Mouse (Mus musculus): ENCODE results near the gene Arhgap30. TPM values are rescaled to one million over a fixed set of nuclear protein-coding genes. Genes with fewer than 3 reads are reported as not detected.

Gene Arhgap30
- polyA plus RNA-seq, 1 experiment from 2014 or later = 5.3 TPM

DNA sequence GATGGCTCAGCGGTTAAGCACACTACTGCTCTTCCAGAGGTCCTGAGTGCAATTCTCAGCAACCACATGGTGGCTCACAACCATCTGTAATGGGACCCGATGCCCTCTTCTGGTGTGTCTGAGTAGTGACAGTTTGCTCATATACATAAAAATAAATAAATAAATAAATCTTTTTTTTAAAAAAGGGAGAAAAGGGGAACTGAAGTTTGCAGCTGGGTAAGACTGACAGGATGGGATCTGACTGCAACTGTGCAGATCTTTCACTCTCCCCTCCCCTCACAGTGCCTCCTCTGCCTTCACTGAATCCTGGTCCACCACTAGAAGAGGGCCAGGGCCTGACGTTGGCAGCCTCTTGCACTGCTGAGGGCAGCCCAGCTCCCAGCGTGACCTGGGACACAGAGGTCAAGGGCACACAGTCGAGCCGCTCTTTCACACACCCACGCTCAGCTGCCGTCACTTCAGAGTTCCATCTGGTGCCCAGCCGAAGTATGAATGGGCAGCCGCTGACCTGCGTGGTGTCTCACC lies 6.6 kb upstream of the Arhgap30 start:
- Histone ChIP-seq H3K36me3 (no peaks in the 10 kb centered on the region), H3K9me3 (replicated peaks) (no peaks in the 10 kb centered on the region), H3K4me3 (no peak overlapping the region), H3K9ac (no peak overlapping the region), H3K27me3 (replicated peaks) (peaks cover 54% of the 10 kb centered on the region), H3K4me1 (peaks cover 9% of the 10 kb centered on the region; the same call in 1 of the 2 replicates), H3K4me2 (no peak overlapping the region), H3K27ac (no peak overlapping the region)
- no peak for ATAC-seq
- 65% methylated on average over 11 of the region's 11 CpGs for WGBS (ENCODE audit: insufficient replicate concordance)

DNA sequence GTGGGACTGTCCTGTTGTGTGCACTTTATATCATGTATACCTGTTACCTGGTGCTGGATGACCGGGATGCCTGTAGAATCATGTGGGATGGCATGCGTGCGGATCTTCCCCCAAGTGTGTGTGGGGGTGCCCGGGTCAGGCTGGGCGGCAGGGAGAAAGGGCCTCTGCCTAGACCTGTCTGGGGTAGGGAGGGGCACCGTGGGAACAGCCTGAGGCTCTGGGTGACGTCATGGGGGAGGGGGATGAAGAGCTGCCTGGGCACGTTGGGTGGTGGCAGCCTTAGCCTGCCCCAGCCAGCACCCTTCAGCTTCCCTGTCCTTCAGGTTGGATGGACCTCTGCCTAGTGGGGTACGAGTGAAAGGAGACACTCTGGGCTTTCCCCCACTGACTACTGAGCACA lies 4.4 kb upstream of the Arhgap30 start:
- 55% methylated on average over 9 of the region's 9 CpGs for WGBS (ENCODE audit: insufficient replicate concordance)
- Histone ChIP-seq H3K4me3 (no peak overlapping the region), H3K4me1 (peaks cover 21% of the 10 kb centered on the region), H3K4me2 (no peak overlapping the region), H3K27ac (no peak overlapping the region), H3K27me3 (replicated peaks) (peaks cover 52% of the 10 kb centered on the region), H3K9ac (no peak overlapping the region), H3K36me3 (no peaks in the 10 kb centered on the region), H3K9me3 (replicated peaks) (no peaks in the 10 kb centered on the region)
- ATAC-seq = no peak

DNA sequence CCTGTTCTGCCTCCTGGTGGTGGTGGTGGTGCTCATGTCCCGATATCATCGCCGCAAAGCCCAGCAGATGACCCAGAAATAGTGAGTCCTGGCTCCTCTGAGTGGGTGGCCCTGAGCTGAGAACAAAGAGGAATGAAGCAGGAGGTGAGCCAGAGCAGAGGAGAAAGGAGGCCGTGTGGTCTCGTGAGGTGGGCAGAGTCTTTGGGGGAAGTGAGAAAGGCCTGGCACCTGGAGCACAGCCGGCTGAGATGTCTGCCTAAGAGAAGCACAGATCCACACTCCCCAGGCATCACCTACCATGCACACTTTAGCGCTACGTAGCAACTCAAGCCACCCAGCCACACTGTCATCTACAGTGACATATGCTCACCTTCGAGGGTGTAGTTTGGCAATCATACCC lies 3.6 kb upstream of the Arhgap30 start:
- 63% methylated on average over 9 of the region's 9 CpGs for WGBS (ENCODE audit: insufficient replicate concordance)
- H3K9me3 ChIP-seq (replicated peaks) = no peaks in the 10 kb centered on the region
- no peak for ATAC-seq
- H3K4me3 ChIP-seq = no peak overlapping the region
- H3K27me3 ChIP-seq (replicated peaks) = peaks cover 44% of the 10 kb centered on the region
- H3K4me1 ChIP-seq = peaks cover 22% of the 10 kb centered on the region
- H3K9ac ChIP-seq = no peak overlapping the region
- no peaks in the 10 kb centered on the region for H3K36me3 ChIP-seq
- H3K27ac ChIP-seq = no peak overlapping the region
- no peak overlapping the region for H3K4me2 ChIP-seq

DNA sequence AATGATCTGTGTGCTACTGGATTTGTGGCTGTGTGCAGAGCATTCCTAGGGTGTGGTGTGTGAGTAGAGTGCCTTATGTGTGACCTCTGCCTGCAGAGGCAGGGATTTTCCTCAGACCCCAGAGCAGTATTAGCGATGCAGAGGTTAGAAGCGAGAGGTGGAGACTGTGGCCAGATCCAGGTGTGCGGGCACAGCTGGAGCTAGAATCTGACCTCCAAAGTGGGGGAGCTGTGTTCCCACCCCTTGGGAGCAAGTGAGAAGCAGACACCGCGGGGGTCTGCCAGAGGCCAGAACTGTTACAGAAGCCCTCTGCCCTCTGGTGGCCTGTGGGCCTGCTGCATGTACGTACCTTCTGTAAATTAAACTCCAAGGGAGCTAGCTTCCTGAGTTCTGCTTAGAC lies 1.7 kb upstream of the Arhgap30 start:
- no peak for ATAC-seq
- no peak overlapping the region for H3K4me2 ChIP-seq
- peaks cover 28% of the 10 kb centered on the region for H3K27me3 ChIP-seq (replicated peaks)
- H3K36me3 ChIP-seq = no peaks in the 10 kb centered on the region
- H3K9me3 ChIP-seq (replicated peaks) = no peaks in the 10 kb centered on the region
- 42% methylated on average over 6 of the region's 6 CpGs for WGBS (ENCODE audit: insufficient replicate concordance)
- H3K4me3 ChIP-seq = no peak overlapping the region
- H3K4me1 ChIP-seq = peaks cover 24% of the 10 kb centered on the region
- H3K9ac ChIP-seq = no peak overlapping the region
- no peak overlapping the region for H3K27ac ChIP-seq

DNA sequence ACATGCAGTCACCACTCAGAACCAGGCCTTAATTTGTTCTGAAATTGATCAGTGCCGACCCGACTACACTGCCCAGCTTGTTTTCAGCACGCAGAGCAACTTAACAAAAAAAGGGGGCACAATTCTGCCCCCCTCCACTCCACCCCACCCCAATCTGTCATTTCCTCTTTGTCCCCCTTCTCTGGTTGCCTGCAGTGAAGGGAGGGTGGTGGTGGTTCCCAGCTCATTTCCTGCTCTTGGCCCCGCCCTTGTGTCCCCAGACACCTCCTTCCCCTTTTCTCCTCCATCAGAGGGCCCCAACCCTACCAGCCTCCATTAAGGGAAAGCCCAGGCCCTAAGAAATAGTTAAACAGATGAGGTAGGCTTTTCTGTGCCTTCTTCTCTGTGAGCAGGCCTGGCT lies 1.3 kb downstream of the Arhgap30 start:
- H3K9ac ChIP-seq = no peak overlapping the region
- H3K4me3 ChIP-seq = no peak overlapping the region
- ATAC-seq = no peak
- H3K4me1 ChIP-seq = peaks cover 24% of the 10 kb centered on the region
- H3K36me3 ChIP-seq = no peaks in the 10 kb centered on the region
- peak overlapping the region; percentile 62; the same call in 1 of the 2 replicates for H3K4me2 ChIP-seq
- 0 out of 2 replicates have a peak overlapping the region, but pooled peaks have one; percentile 52 for H3K27ac ChIP-seq
- H3K27me3 ChIP-seq (replicated peaks) = peaks cover 10% of the 10 kb centered on the region
- WGBS (ENCODE audit: insufficient replicate concordance) = 44% methylated on average over 3 of the region's 4 CpGs
- H3K9me3 ChIP-seq (replicated peaks) = no peaks in the 10 kb centered on the region

DNA sequence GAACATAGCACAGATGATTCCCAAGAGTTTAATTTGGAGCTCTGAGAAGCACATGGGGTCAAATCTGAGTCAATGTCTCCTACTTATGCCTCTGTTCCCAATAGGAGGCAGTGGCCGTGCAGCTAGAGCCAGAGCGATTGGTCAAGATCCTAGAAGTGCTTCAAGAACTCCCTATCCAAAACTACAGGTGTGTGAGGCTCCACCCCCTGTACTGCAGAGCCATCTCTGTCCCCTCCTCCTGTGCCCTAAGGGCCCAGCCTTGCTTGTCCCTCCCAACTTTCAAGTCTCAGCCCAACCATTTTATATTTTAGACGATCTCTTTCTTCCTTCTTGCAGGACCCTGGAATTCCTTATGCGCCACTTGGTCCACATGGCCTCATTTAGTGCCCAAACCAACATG lies 13.1 kb downstream of the Arhgap30 start:
- no peak for ATAC-seq
- Histone ChIP-seq H3K27me3 (replicated peaks) (0 out of 2 replicates have a peak, but pooled peaks cover 3% of the 10 kb centered on the region), H3K9ac (no peak overlapping the region), H3K27ac (no peak overlapping the region), H3K4me2 (no peak overlapping the region), H3K36me3 (no peaks in the 10 kb centered on the region), H3K4me1 (no peaks in the 10 kb centered on the region), H3K9me3 (replicated peaks) (no peaks in the 10 kb centered on the region), H3K4me3 (no peak overlapping the region)
- WGBS (ENCODE audit: insufficient replicate concordance) = 77% methylated on average over 4 of the region's 4 CpGs

DNA sequence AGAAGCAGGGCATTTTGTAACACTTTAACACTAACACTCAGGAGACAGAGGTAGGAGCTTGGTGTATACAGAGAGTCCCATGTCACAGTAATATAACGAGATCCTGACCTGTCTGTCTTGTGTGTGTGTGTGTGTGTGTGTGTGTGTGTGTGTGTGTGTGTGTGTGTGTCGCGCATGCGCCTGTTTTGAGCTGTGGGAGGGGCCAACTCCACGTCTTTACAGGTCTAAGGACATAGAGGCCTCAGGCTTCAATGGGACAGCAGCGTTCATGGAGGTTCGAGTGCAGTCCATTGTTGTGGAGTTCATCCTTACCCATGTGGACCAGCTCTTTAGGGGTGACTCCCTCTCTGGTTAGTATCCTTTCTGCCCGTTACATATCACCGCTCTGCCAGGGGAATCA lies 14.2 kb downstream of the Arhgap30 start:
- H3K9ac ChIP-seq = no peak overlapping the region
- H3K27me3 ChIP-seq (replicated peaks) = peaks cover 14% of the 10 kb centered on the region; the same call in 1 of the 2 replicates
- no peak overlapping the region for H3K27ac ChIP-seq

DNA sequence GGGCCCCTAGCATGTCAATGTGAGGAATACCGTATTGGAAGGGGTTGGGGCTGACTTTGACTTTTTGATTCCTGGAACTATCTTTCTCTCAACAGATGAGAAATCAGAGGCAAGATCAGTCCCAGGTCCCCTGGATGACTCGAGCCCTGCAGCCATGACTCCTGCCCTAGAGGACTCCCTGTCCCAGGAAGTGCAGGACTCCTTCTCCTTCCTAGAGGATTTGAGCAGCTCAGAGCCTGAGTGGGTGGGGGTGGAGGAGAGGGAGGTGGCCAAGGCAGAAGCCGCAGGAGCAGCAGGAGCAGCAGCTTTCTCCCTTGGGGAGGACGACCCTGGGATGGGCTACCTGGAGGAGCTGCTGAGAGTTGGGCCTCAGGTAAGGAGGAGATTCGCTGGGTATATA lies 18.5 kb downstream of the Arhgap30 start:
- Histone ChIP-seq H3K36me3 (no peaks in the 10 kb centered on the region), H3K27ac (no peak overlapping the region), H3K9ac (no peak overlapping the region), H3K4me1 (peaks cover 1% of the 10 kb centered on the region), H3K4me2 (no peak overlapping the region), H3K9me3 (replicated peaks) (no peaks in the 10 kb centered on the region), H3K27me3 (replicated peaks) (peaks cover 26% of the 10 kb centered on the region; the same call in 1 of the 2 replicates), H3K4me3 (no peak overlapping the region)
- WGBS (ENCODE audit: insufficient replicate concordance) = 64% methylated on average over 5 of the region's 5 CpGs
- no peak for ATAC-seq

More for the DNA sequence above, 14.2 kb downstream of the Arhgap30 start:
- no peak overlapping the region for H3K4me2 ChIP-seq
- 71% methylated on average over 9 of the region's 9 CpGs for WGBS (ENCODE audit: insufficient replicate concordance)
- no peaks in the 10 kb centered on the region for H3K4me1 ChIP-seq
- H3K4me3 ChIP-seq = no peak overlapping the region
- H3K36me3 ChIP-seq = no peaks in the 10 kb centered on the region
- H3K9me3 ChIP-seq (replicated peaks) = no peaks in the 10 kb centered on the region
- no peak for ATAC-seq

DNA sequence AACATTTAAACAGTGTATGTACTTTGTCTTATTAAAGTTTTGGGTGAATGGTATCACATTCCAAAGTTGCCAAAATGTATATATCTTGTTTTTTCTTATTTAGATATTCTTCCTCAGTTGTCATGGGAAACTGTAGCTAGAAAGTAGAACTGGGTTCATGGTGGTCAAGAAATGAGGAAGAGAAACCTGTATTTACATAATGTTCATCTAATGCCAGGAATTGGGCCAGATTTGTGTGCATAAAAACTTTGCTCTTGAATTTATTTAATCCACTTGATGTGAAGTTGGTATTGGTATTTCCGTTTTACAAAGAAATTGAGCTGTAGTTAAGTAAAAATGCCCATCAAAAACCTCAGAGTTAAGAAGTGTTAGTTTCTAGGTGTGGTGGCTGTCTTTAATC lies 21.5 kb downstream of the Arhgap30 start:
- ATAC-seq = no peak
- H3K9ac ChIP-seq = no peak overlapping the region
- WGBS (ENCODE audit: insufficient replicate concordance) = 83% methylated on average over 1 of the region's 1 CpGs
- H3K27ac ChIP-seq = no peak overlapping the region
- H3K4me1 ChIP-seq = peaks cover 26% of the 10 kb centered on the region
- peaks cover 8% of the 10 kb centered on the region for H3K36me3 ChIP-seq
- peaks cover 26% of the 10 kb centered on the region; the same call in 1 of the 2 replicates for H3K27me3 ChIP-seq (replicated peaks)
- no peaks in the 10 kb centered on the region for H3K9me3 ChIP-seq (replicated peaks)
- H3K4me2 ChIP-seq = no peak overlapping the region
- no peak overlapping the region for H3K4me3 ChIP-seq

DNA sequence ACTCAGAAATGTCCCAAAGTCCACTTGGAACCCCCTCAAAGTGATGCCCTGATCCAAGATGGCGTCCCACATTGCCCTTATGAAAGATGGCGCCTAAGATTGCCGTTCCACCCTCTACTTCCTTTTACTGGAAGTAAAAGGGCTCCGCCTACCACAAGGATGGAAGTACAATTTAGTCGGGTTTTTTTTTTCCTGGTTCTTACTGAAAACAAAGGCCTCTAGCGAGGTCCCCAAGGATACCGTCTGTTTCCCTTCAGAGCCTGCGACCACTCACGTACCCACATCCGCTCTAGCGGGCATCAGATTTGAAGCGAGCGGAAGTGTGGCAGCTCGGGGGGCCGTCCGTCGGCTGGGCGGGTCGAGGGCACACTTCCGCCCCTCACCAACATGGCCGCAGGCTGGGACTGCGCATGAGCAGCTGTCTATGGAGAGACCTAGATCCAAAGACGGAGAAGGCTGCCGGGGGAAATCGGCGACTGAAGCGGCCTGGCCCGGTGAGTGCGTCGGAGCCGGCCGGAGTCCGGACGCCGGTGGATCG lies 22.3 kb downstream of the Arhgap30 start, which contains the start of gene Usf1:
TSS of gene Usf1 (plus strand) at position 367 of the 538 bp plus-strand sequence.
- peak within 1 kb of the TSS; percentile 92 for H3K9ac ChIP-seq
- H3K27me3 ChIP-seq (replicated peaks) = peaks cover 26% of the 10 kb centered on the region; the same call in 1 of the 2 replicates
- H3K9me3 ChIP-seq (replicated peaks) = no peaks in the 10 kb centered on the region
- ATAC-seq = peak; percentile 96
- peaks cover 16% of the 10 kb centered on the region for H3K36me3 ChIP-seq
- peak within 1 kb of the TSS; percentile 78 for H3K4me2 ChIP-seq
- peaks cover 26% of the 10 kb centered on the region for H3K4me1 ChIP-seq
- WGBS (ENCODE audit: insufficient replicate concordance) = 2% methylated on average over 36 of the region's 36 CpGs
- H3K4me3 ChIP-seq = peak within 1 kb of the TSS; percentile 93
- H3K27ac ChIP-seq = peak within 1 kb of the TSS; percentile 82

DNA sequence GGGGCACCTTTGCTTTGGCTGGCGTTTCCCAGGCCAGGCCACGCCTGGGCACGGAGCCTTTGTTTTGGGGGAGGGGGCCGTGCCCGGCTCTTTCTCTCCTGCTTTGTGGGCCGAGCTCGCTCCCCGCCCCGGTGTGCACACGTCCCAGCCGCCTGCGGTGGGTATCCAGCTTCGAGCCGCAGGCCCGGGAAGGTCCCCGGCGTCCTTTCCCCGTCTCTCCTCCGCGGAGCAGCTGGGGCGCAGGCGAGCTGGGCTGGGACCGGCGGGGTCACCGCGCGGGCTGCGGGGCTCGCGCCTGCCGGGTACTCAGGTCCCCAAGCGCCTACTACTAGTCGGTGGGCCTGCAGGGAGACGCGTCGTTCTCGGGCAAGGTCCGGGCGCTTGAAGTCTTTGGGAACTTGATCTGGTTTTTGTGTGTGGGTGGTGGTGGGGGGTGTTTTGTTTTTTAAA lies 22.8 kb downstream of the Arhgap30 start:
- peak; percentile 71 for ATAC-seq
- no peaks in the 10 kb centered on the region for H3K9me3 ChIP-seq (replicated peaks)
- H3K4me1 ChIP-seq = peaks cover 30% of the 10 kb centered on the region
- peak overlapping the region; percentile 93 for H3K4me3 ChIP-seq
- H3K4me2 ChIP-seq = peak overlapping the region; percentile 78
- H3K36me3 ChIP-seq = peaks cover 21% of the 10 kb centered on the region
- peaks cover 25% of the 10 kb centered on the region; the same call in 1 of the 2 replicates for H3K27me3 ChIP-seq (replicated peaks)
- H3K27ac ChIP-seq = peak overlapping the region; percentile 82
- under 1% methylated on average over 38 of the region's 39 CpGs for WGBS (ENCODE audit: insufficient replicate concordance)
- H3K9ac ChIP-seq = peak overlapping the region; percentile 92

DNA sequence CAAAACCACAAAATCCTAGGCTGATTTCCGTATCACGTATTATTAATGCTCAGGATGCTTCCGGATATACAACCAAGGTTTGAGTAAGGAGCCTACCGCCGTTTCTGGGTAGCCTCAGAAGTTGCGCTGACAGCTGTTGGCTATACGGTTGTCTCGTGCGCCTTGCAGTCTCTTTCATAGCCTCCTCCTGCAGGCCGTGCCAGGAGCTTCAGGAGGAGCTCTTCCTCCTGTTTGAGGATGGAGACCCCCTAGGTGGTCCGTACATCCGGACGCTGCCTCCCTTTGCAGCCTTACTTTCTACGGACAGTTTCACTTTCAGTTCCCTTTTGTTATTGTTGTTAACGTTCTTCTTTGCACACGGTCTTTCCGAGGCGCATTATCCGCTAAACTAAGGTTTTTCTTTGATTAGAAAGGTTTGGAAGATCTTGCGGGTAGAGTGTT lies 23.3 kb downstream of the Arhgap30 start:
- Histone ChIP-seq H3K27me3 (replicated peaks) (peaks cover 22% of the 10 kb centered on the region; the same call in 1 of the 2 replicates), H3K4me3 (peak overlapping the region; percentile 93), H3K27ac (peak overlapping the region; percentile 82), H3K9me3 (replicated peaks) (no peaks in the 10 kb centered on the region), H3K36me3 (peaks cover 26% of the 10 kb centered on the region), H3K4me1 (peaks cover 30% of the 10 kb centered on the region), H3K9ac (peak overlapping the region; percentile 92), H3K4me2 (peak overlapping the region; percentile 78)
- ATAC-seq = 0 out of 2 replicates have a peak, but pooled peaks have one; percentile 22
- 1% methylated on average over 20 of the region's 20 CpGs for WGBS (ENCODE audit: insufficient replicate concordance)

Data from liver, embryonic 12.5 days (tissue).